In the genomic region with DNA sequence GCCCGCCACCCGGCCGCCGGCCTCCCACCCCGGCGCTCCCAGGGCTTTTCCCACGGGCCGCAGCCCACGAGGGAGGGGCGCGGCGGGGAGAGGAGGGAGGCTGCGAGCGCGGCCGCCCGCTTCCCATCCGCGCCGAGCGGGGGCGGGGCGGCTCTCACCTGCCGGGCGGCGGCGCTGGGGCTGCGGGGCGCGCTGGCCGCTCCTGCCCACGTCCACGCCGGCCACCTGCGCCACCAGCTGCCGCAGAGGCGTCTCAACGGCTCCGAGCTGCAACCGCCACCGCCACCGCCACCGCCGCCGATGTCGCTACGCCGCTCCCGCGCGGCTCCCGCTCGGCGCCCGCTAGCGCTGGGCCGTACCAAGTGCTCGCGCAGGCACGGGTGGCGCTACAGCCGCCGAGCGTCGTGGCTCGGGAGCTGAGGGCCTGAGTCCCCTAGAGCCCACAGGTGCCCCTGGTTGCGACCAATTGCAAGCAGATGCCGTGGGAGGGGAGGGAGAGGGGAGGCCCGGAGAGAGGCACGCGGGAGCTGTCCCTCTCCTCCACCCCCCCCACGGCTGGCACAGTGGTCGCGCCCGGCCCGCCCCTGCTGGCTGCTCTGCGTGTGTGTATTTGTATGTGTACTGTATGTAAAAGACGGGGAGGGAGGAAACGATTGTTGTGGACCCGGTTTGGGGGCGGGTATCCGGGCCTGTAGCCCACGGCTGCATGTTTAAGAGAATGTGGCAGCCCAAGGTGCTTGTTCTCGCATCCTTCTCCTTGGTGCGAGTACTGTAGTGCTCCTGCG, we compare ENCODE assay signal across 7 mouse cellular contexts. TPM values are rescaled to one million over a fixed set of nuclear protein-coding genes. Genes with fewer than 3 reads are reported as not detected.
DNase-seq lines count a peak whose midpoint lies in the region; ATAC-seq lines count a peak whose summit lies in the region.

A gene (minus strand): TSS at position 343 of the 785 bp plus-strand sequence.

- peaks cover 33% of the 10 kb centered on the region for H3K36me3 ChIP-seq in embryonic facial prominence, embryonic 10.5 days (replicated peaks)
- H3K36me3 ChIP-seq in limb, embryonic 10.5 days = peaks cover 33% of the 10 kb centered on the region
- H3K36me3 ChIP-seq in midbrain, embryonic 13.5 days = peaks cover 22% of the 10 kb centered on the region

- H3K27me3 ChIP-seq in embryonic facial prominence, embryonic 10.5 days (replicated peaks; ENCODE audit: low read depth, poor library complexity, severe bottlenecking) = no peaks in the 10 kb centered on the region
- H3K27me3 ChIP-seq in limb, embryonic 10.5 days (ENCODE audit: low read depth, poor library complexity, severe bottlenecking) = no peaks in the 10 kb centered on the region
- no peaks in the 10 kb centered on the region for H3K27me3 ChIP-seq in midbrain, embryonic 13.5 days

- under 1% methylated on average over 86 of the region's 86 CpGs for WGBS in embryonic facial prominence, embryonic 10.5 days
- WGBS in limb, embryonic 10.5 days = 0% methylated on average over 78 of the region's 86 CpGs
- under 1% methylated on average over 44 of the region's 86 CpGs for WGBS in midbrain, embryonic 13.5 days

- H3K4me3 ChIP-seq in embryonic facial prominence, embryonic 10.5 days = peak within 1 kb of the TSS; percentile 96
- H3K4me3 ChIP-seq in limb, embryonic 10.5 days = peak within 1 kb of the TSS; percentile 95
- peak within 1 kb of the TSS; percentile 88 for H3K4me3 ChIP-seq in midbrain, embryonic 13.5 days (replicated peaks)

- H3K4me2 ChIP-seq in midbrain, embryonic 13.5 days (replicated peaks) = peak within 1 kb of the TSS; percentile 64

- H3K9me3 ChIP-seq in embryonic facial prominence, embryonic 10.5 days = no peaks in the 10 kb centered on the region
- no peaks in the 10 kb centered on the region for H3K9me3 ChIP-seq in limb, embryonic 10.5 days (replicated peaks)
- H3K9me3 ChIP-seq in midbrain, embryonic 13.5 days = no peaks in the 10 kb centered on the region

- peaks cover 48% of the 10 kb centered on the region for H3K4me1 ChIP-seq in embryonic facial prominence, embryonic 10.5 days
- peaks cover 44% of the 10 kb centered on the region for H3K4me1 ChIP-seq in limb, embryonic 10.5 days
- peaks cover 27% of the 10 kb centered on the region for H3K4me1 ChIP-seq in midbrain, embryonic 13.5 days (replicated peaks)

- peak; percentile 93 for DNase-seq in adrenal gland, postnatal 10 days
- peak; percentile 96 for DNase-seq in embryonic facial prominence, embryonic 10.5 days (ENCODE audit: low spot score)
- DNase-seq in kidney, adult 11 months = peak; percentile 75
- DNase-seq in limb, embryonic 10.5 days (ENCODE audit: low spot score) = peak; percentile 96
- peak; percentile 86 for DNase-seq in spleen, adult 12 weeks (ENCODE audit: low spot score)

- H3K9ac ChIP-seq in midbrain, embryonic 13.5 days (replicated peaks) = peak within 1 kb of the TSS; percentile 97

- H3K27ac ChIP-seq in embryonic facial prominence, embryonic 10.5 days (replicated peaks) = peak within 1 kb of the TSS; percentile 99
- peak within 1 kb of the TSS; percentile 99 for H3K27ac ChIP-seq in limb, embryonic 10.5 days
- H3K27ac ChIP-seq in midbrain, embryonic 13.5 days = peak within 1 kb of the TSS; percentile 99

- peak; percentile 87 for ATAC-seq in granulocyte monocyte progenitor cell, adult 5-6 weeks (replicated peaks; ENCODE audit: poor library complexity, severe bottlenecking)
- peak; percentile 96 for ATAC-seq in midbrain, embryonic 13.5 days

RNA-seq across cellular contexts. Expression of the gene that starts here (rescaled TPM):
- total RNA-seq in adrenal gland, postnatal 10 days (2021) = 10 to 100 TPM; 52.3 to 57.2 TPM
- polyA plus RNA-seq in embryonic facial prominence, embryonic 10.5 days (2016; fragmentation: Nextera tagmentation; extraction: Ambion mirVana) = 259 and 278 TPM in 2 replicates
- total RNA-seq in granulocyte monocyte progenitor cell, adult 5-6 weeks (2014; fragmentation: Nextera tagmentation) = 83.2 and 91.2 TPM in 2 replicates
- 138 and 162 TPM in 2 replicates for total RNA-seq in granulocyte monocyte progenitor cell, adult 5-6 weeks (2017)
- 201 and 237 TPM in 2 replicates for polyA plus RNA-seq in limb, embryonic 10.5 days (2016; fragmentation: Nextera tagmentation; extraction: Ambion mirVana)
- 329 and 332 TPM in 2 replicates for polyA plus RNA-seq in midbrain, embryonic 13.5 days (2015; fragmentation: Nextera tagmentation; extraction: Ambion mirVana)

Comparison
In these comparisons a context has a peak if more than half of its experiments do, and no peak if none do; other contexts are left out.
1. Peak in every context shown above with its lines: DNase-seq, ATAC-seq, H3K4me3 ChIP-seq and H3K27ac ChIP-seq.